Mouse (Mus musculus): ENCODE data around the gene Cldn11. TPM values are rescaled to one million over a fixed set of nuclear protein-coding genes. Genes with fewer than 3 reads are reported as not detected.

The Cldn11 gene
- polyA plus RNA-seq, 1 experiment: 352 TPM

- Histone ChIP-seq H3K4me1 (ENCODE audit: control insufficient read depth, insufficient read depth, low read length) (peaks cover 2% of the 10 kb centered on the region; the same call in 1 of the 2 replicates), H3K27ac (ENCODE audit: insufficient read depth, low read length) (no peak overlapping the region), H3K4me3 (ENCODE audit: insufficient read depth, low read length) (peak overlapping the region; percentile 12; the same call in 1 of the 2 replicates)
- TF ChIP-seq CTCF (IDR thresholded peaks at IDR 0.05; ENCODE audit: extremely low read depth, insufficient read depth, low read length): no peak
- TF ChIP-seq POLR2A (IDR thresholded peaks at IDR 0.05; ENCODE audit: extremely low read depth, insufficient read depth, low read length): no peak
Observed at GRCm38 (mm10) chr3:31152108-31152507, 2.4 kb downstream of the Cldn11 start.

- no peaks in the 10 kb centered on the region for H3K4me1 ChIP-seq (ENCODE audit: control insufficient read depth, insufficient read depth, low read length)
- no peak for TF ChIP-seq POLR2A (IDR thresholded peaks at IDR 0.05; ENCODE audit: extremely low read depth, insufficient read depth, low read length)
- no peak for TF ChIP-seq CTCF (IDR thresholded peaks at IDR 0.05; ENCODE audit: extremely low read depth, insufficient read depth, low read length)
- no peak overlapping the region for H3K4me3 ChIP-seq (ENCODE audit: insufficient read depth, low read length)
- no peak overlapping the region for H3K27ac ChIP-seq (ENCODE audit: insufficient read depth, low read length)
Observed at GRCm38 (mm10) chr3:31156126-31156525, 6.4 kb downstream of the Cldn11 start.

GRCm38 (mm10) chr3:31157776-31158175 lies 8.1 kb downstream of the Cldn11 start:
- no peak overlapping the region for H3K4me3 ChIP-seq (ENCODE audit: insufficient read depth, low read length)
- no peak for TF ChIP-seq CTCF (IDR thresholded peaks at IDR 0.05; ENCODE audit: extremely low read depth, insufficient read depth, low read length)
- no peak for TF ChIP-seq POLR2A (IDR thresholded peaks at IDR 0.05; ENCODE audit: extremely low read depth, insufficient read depth, low read length)

GRCm38 (mm10) chr3:31160046-31160445 lies 10.3 kb downstream of the Cldn11 start:
- TF ChIP-seq POLR2A (IDR thresholded peaks at IDR 0.05; ENCODE audit: extremely low read depth, insufficient read depth, low read length) (no peak), CTCF (IDR thresholded peaks at IDR 0.05; ENCODE audit: extremely low read depth, insufficient read depth, low read length) (no peak)
- H3K4me1 ChIP-seq (ENCODE audit: control insufficient read depth, insufficient read depth, low read length): no peaks in the 10 kb centered on the region
- no peak overlapping the region for H3K4me3 ChIP-seq (ENCODE audit: insufficient read depth, low read length)
- H3K27ac ChIP-seq (ENCODE audit: insufficient read depth, low read length): 0 out of 2 replicates have a peak overlapping the region, but pooled peaks have one; percentile 35

More at GRCm38 (mm10) chr3:31157776-31158175, 8.1 kb downstream of the Cldn11 start:
- Histone ChIP-seq H3K27ac (ENCODE audit: insufficient read depth, low read length) (no peak overlapping the region), H3K4me1 (ENCODE audit: control insufficient read depth, insufficient read depth, low read length) (no peaks in the 10 kb centered on the region)

- Histone ChIP-seq H3K27ac (ENCODE audit: insufficient read depth, low read length) (no peak overlapping the region), H3K4me1 (ENCODE audit: control insufficient read depth, insufficient read depth, low read length) (no peaks in the 10 kb centered on the region), H3K4me3 (ENCODE audit: insufficient read depth, low read length) (no peak overlapping the region)
- no peak for TF ChIP-seq CTCF (IDR thresholded peaks at IDR 0.05; ENCODE audit: extremely low read depth, insufficient read depth, low read length)
- TF ChIP-seq POLR2A (IDR thresholded peaks at IDR 0.05; ENCODE audit: extremely low read depth, insufficient read depth, low read length): no peak
Observed at GRCm38 (mm10) chr3:31161336-31161735, 11.6 kb downstream of the Cldn11 start.

- TF ChIP-seq POLR2A (IDR thresholded peaks at IDR 0.05; ENCODE audit: extremely low read depth, insufficient read depth, low read length) (no peak), CTCF (IDR thresholded peaks at IDR 0.05; ENCODE audit: extremely low read depth, insufficient read depth, low read length) (no peak)
- no peak overlapping the region for H3K4me3 ChIP-seq (ENCODE audit: insufficient read depth, low read length)
- no peaks in the 10 kb centered on the region for H3K4me1 ChIP-seq (ENCODE audit: control insufficient read depth, insufficient read depth, low read length)
- H3K27ac ChIP-seq (ENCODE audit: insufficient read depth, low read length): no peak overlapping the region
Observed at GRCm38 (mm10) chr3:31162860-31163259, 13.1 kb downstream of the Cldn11 start.

GRCm38 (mm10) chr3:31165803-31166202 lies 16.1 kb downstream of the Cldn11 start:
- no peak for TF ChIP-seq POLR2A (IDR thresholded peaks at IDR 0.05; ENCODE audit: extremely low read depth, insufficient read depth, low read length)
- no peak for TF ChIP-seq CTCF (IDR thresholded peaks at IDR 0.05; ENCODE audit: extremely low read depth, insufficient read depth, low read length)
- H3K27ac ChIP-seq (ENCODE audit: insufficient read depth, low read length): peak overlapping the region; percentile 55

GRCm38 (mm10) chr3:31166365-31166871 lies 16.7 kb downstream of the Cldn11 start:
- H3K27ac ChIP-seq (ENCODE audit: insufficient read depth, low read length): no peak overlapping the region
- TF ChIP-seq POLR2A (IDR thresholded peaks at IDR 0.05; ENCODE audit: extremely low read depth, insufficient read depth, low read length) (no peak), CTCF (IDR thresholded peaks at IDR 0.05; ENCODE audit: extremely low read depth, insufficient read depth, low read length) (no peak)
- H3K4me3 ChIP-seq (ENCODE audit: insufficient read depth, low read length): no peak overlapping the region

More at GRCm38 (mm10) chr3:31165803-31166202, 16.1 kb downstream of the Cldn11 start:
- no peak overlapping the region for H3K4me3 ChIP-seq (ENCODE audit: insufficient read depth, low read length)
- no peaks in the 10 kb centered on the region for H3K4me1 ChIP-seq (ENCODE audit: control insufficient read depth, insufficient read depth, low read length)

GRCm38 (mm10) chr3:31190342-31190741 lies 40.6 kb downstream of the Cldn11 start:
- Histone ChIP-seq H3K4me3 (ENCODE audit: insufficient read depth, low read length) (no peak overlapping the region), H3K27ac (ENCODE audit: insufficient read depth, low read length) (no peak overlapping the region)
- no peak for TF ChIP-seq CTCF (IDR thresholded peaks at IDR 0.05; ENCODE audit: extremely low read depth, insufficient read depth, low read length)
- no peak for TF ChIP-seq POLR2A (IDR thresholded peaks at IDR 0.05; ENCODE audit: extremely low read depth, insufficient read depth, low read length)

More at GRCm38 (mm10) chr3:31166365-31166871, 16.7 kb downstream of the Cldn11 start:
- no peaks in the 10 kb centered on the region for H3K4me1 ChIP-seq (ENCODE audit: control insufficient read depth, insufficient read depth, low read length)

GRCm38 (mm10) chr3:31191402-31191801 lies 41.7 kb downstream of the Cldn11 start:
- no peaks in the 10 kb centered on the region for H3K4me1 ChIP-seq (ENCODE audit: control insufficient read depth, insufficient read depth, low read length)
- no peak overlapping the region for H3K4me3 ChIP-seq (ENCODE audit: insufficient read depth, low read length)
- H3K27ac ChIP-seq (ENCODE audit: insufficient read depth, low read length): no peak overlapping the region
- no peak for TF ChIP-seq POLR2A (IDR thresholded peaks at IDR 0.05; ENCODE audit: extremely low read depth, insufficient read depth, low read length)
- TF ChIP-seq CTCF (IDR thresholded peaks at IDR 0.05; ENCODE audit: extremely low read depth, insufficient read depth, low read length): no peak

More at GRCm38 (mm10) chr3:31190342-31190741, 40.6 kb downstream of the Cldn11 start:
- no peaks in the 10 kb centered on the region for H3K4me1 ChIP-seq (ENCODE audit: control insufficient read depth, insufficient read depth, low read length)

Data from cortical plate, adult 2 months (tissue).